Mouse (Mus musculus) granulocyte monocyte progenitor cell, adult 5-6 weeks (primary cell): ENCODE data around the gene Ssbp1. TPM values are rescaled to one million over a fixed set of nuclear protein-coding genes. Genes with fewer than 3 reads are reported as not detected.
A peak's percentile ranks its signal among the peaks of the same experiment; 100 is the strongest.

ENCODE experiments used
- ATAC-seq: replicated peaks from 2 replicates; pipeline ENCODE4 v1.8.0; 2016; ENCODE audit warnings: mild to moderate bottlenecking, moderate TSS enrichment, inconsistent platforms; ENCODE audit not compliant: poor library complexity, severe bottlenecking
- total RNA-seq, 2 experiments: library from RNA; stranded (forward) in 1 of 2; stranded (reverse) in 1 of 2; fragments of 200-712, 200-1000 nt in 1 of 2; fragments of >200 nt in 1 of 2; fragmentation: Nextera tagmentation in 1 of 2; gene quantifications; 2 replicates each; pipeline ENCODE4 v1.2.3; 2014 to 2017

Ssbp1 gene
- total RNA-seq (2014; fragmentation: Nextera tagmentation) = 197 and 221 TPM in 2 replicates
- total RNA-seq (2017) = 146 and 170 TPM in 2 replicates

DNA sequence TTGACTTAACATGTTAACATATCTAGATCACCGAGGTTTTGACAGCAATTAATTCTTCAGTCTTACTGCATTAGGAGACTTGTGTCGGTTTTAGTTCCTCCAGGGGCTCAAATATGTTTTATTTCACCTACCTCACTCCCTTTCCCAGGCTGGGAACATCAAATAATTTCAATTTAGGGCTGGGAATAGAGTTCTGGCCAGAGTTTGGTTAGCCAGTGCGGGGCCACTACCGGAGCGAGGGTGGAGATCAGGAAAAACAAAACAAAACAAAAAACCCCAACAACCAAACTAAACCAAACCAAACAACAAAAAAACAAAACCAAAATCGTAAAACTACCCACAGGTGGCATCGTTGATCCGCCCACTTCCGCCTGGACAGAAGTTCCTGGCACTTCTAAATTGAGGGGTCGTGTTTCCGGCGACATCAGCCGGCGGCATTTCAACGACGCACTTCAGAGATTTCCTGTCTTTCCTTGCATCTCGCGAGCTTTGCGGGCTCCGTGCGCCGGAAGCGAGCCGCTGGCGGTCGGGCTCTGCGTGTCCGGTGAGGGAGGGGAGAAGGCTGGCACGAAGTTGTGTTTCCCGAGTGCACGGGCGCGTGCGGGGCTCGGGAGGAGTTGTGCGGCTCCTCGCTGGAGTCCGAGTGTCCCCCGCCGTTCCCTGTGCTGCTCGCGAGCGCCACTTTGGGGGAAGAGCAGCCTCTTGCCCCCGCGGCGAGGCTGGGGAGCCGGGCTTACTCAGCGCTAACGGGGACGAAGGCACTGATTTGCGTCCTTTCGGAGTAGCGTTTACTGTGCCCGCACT is at the start of gene Ssbp1:
Gene Ssbp1 (plus strand): TSS at position 437 of the 804 bp plus-strand sequence.
- ATAC-seq = peak; percentile 97

DNA sequence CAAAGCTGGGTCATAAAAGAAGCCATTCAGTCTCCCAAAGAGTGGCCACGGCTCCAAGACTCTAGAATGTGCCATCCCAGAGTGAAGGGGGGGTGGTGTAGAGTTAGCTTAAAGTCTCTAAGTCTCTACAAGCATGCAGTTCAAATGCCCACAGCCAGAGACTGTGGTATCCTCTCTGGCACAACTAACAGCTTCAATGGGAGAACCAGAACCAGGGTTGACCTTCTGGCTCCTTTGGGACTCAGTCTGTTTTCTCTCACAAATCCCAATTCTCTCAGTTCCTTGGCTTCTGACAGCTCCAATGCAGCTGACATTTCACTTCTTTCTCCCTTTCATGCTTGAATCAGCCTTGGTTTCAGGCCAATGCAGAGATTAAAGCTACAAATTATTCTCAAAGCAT is 48.1 kb upstream of the Ssbp1 start:
- ATAC-seq = no peak

DNA sequence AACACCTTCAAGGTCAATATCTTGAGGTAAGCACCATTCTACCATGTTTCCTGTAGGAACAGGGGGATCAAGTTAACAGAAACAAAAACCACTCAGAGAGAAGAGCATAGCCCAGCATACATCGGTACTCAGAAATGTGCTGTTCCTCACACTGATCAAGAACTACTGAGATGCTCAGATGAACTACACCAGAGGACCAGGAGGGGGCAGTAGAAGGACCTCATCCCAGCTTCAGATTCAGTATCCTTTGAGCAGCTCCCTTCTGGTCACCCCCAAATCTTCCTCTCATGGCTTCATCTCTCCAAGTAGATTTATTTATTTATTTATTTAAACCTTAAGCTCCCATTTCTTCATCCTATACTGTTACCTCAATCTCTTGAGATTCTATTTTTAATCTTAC is 47.4 kb upstream of the Ssbp1 start:
- ATAC-seq = peak; percentile 90

DNA sequence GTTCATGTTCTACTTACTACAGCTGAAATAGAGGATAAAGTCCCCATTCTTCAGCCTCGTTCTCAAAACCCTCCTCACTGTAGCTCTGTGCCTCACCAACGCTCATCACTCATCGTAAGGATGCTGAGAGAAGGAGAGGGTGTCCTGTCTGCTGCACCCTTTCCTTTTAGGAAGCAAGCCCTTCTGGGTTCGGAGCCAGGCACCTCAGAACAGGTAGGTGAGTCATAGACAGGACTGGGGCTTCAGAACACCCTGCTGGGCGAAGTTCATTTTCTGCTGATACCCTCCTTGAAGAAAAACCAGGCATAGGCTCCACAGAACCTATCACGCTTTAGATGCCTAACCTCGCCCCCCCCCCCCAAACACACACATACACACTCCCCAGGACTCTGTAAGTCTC is 43.7 kb upstream of the Ssbp1 start:
- ATAC-seq = no peak

DNA sequence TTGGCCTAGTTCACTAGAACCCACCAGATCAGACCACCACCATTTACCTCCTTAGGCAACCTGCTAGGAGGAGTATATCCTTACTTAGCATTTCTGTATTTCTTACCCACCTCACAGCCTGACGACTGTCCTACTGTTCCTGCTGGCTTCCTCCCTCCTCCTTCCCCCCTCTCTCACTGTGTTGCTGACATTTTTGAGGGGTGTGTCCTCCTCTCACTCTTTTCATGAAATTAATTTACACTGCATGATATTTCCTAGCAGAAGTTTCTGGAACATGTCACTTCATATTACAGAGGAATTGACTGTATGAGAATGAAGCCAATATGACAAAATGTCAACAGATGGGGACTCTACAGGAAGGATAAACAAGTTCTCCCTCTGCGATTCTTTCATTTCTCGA is 42.5 kb upstream of the Ssbp1 start:
- no peak for ATAC-seq

DNA sequence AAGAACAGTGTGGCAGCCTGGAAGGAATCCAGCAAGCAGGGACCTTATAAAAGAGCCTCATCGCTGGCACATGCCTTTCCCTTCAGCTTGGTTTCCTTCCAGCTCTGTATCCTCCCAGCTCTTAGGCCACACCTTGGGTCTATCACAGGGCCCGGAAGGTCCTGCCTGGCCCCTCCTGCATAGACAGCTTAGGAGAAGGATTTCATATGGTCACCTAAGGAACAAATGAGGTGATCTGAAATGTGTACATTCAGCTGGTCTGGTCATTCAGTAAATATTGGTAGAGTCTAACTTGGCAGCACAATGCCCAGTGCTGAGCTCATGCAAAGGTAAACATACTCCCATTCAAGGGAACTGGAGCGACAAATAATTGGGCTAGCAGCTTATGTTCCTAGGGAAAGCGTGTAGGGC is 41.6 kb upstream of the Ssbp1 start:
- no peak for ATAC-seq

DNA sequence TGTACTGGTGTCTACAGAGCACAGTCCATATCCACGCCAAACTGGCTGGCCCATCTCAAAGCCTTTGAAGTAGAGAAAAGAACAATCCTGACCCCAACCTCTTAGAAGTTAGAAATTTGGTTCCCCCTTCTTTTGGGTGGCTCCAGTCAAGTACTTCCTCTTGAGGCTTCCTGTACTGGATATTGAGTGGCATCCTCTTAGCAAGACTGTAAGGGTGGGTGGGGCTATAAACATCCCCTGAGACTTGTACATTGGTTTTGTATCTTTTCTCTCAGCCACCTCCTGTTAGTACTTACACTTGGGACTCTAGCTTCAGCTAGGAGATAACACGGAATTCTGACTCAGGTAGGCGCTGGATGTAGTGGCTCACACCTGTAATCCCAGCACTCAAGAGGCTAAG is 40.9 kb upstream of the Ssbp1 start:
- peak; percentile 81 for ATAC-seq

DNA sequence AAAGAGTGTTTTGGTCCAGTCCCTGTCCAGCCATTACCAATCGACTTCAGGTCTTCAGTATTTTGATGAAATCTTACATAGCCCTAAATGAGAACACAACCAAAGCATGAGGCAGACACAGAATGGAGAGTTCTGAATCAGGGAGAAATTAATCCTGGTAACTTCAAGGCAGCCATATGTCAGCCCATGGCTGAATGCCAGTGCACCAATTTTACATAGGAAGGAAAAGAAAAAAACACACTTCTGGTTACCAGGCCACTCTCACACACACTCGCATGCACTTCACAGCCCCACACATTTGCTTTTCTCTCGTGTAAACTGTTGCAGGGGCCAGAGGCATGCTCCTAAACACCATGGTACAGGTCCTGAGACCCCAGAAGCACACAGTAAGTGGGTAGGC is 40.3 kb upstream of the Ssbp1 start:
- no peak for ATAC-seq

DNA sequence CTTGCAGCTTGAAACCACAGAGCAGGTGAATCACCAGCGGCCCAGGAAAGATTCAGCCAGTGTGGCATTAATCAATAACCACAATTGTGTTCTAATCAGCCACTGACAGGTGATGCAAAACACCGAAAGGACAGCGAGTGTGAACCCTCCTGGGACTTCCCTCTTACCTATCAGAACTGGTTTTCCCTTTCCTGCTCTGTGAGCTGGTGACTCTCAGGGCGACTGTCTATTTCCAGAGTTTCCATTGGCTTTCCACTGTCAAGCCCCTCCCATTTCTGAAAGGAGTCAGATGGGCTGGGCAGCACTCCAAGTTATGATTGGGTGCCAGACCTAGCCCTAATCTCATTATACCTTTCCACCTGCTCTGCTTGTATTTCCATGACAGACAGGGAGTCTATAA is 39.8 kb upstream of the Ssbp1 start:
- no peak for ATAC-seq

DNA sequence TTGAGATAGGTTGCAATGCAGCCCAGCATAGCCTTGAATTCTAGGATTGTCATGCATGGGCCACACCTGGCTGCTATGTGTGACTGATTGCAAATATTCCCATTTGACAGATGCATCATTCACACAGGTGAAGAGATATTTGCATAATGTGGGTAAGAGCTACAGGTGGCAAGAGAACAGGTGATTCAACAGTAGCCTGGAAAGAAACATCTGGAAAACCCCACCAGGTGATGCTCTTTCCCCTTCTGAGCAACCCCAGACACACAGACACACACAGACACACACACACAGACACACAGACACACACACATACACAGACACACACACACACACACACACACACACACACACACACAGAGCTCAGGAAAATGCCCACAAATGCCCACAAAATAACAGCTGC is 39.3 kb upstream of the Ssbp1 start:
- no peak for ATAC-seq

DNA sequence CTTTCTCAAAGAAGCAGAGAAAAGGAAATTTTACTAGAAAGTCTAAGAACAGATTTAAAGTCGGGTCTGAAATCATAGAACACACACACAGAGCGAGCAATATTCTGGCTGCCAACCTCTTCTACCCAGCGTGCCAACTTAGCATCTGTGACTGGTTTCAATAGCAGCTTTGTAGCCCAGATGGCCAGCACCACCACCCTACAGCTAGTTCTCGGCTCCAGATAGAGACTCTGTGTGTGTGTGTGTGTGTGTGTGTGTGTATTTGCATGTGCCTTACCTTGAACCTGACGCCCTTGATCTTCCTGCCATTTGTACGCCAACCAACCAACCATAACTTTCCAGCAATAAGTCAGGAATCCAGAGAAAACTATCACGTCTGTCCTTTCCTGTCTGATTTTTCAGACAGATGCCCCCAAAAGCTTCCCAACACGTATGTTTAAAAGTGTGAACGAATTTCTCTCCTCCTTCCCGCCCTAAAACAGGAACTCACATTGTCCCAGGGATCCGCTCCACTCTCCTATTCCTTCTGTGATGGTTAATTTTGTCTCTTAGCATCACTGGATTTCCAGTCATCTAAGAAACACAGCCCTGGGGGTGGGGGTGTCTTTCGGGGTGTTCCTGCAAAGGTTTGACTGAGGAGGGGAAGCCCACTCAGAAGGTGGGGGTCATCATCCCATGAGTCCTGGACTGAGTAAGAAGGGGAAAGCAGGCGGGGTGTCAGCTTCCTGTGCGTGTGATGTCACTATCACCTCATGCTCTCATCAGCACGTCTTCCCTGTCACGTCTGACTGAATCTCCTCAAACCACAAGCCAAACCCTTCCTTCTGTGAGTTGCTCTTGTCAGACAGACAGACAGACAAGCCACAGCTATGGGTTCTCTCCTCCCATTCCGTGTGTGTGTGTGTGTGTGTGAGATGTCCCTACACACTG is 38.5 kb upstream of the Ssbp1 start:
- no peak for ATAC-seq

DNA sequence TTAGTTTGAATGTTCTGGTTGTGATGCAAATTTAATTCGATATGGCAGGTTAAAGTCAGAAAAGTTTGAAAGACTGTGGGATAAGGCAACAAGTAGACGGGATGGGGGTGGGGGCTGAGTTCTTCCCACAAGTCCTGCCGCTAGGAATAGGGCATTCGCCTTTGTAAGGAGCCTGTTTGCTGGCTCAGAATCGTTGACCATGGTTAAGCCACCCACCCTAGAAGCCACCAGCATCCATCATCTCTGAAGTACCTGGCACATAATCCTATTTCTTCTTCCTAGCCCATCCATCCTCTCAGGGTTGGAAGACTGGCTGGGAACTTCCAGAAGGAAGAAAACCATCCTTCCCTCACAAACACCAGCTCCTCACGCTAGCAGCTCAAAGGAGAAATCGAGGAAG is 36.5 kb upstream of the Ssbp1 start:
- no peak for ATAC-seq

DNA sequence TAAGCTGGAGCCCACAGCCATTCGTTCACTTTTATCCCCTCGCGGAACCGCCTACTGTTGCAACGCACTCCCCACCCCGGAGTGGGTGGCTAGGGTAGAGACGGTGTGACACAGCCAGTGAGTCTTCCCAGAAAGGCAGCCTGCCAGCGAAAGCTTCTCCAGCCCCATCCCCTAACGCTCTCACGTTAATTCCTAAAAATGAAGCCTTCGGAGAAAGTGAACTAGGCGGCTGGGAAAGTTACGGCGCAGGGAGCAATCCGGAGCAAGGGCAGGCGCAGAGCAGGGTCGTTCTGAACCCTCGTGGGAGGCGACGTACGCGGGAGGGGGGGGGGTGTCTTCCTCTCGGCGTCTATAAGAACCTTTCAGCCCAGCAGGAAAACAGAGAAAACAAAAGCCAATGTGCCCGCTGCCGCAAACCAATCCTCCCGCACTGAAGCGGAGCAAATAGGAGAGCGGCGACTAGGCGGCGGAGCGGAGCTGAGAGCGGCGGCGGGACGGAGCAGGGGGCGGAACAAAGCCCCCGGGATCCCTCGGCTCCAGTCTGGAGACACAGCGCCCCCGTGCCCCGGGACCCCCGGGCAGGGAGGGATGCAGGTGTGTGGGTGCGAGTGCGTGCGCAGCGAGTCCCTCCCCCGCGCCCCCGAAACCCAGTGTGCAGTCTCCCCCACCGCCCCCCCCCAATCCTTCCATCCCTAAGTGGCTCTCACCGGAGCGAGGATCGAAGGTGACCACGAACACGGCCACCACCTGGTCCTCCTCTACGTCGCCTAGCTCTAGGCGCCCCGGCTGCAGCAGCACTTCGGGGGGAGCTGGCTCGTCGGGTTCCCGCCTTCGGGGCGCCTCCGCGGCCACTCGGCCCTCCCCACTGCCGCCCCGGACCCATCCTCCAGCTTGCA is 35.8 kb upstream of the Ssbp1 start:
- peak; percentile 59 for ATAC-seq

DNA sequence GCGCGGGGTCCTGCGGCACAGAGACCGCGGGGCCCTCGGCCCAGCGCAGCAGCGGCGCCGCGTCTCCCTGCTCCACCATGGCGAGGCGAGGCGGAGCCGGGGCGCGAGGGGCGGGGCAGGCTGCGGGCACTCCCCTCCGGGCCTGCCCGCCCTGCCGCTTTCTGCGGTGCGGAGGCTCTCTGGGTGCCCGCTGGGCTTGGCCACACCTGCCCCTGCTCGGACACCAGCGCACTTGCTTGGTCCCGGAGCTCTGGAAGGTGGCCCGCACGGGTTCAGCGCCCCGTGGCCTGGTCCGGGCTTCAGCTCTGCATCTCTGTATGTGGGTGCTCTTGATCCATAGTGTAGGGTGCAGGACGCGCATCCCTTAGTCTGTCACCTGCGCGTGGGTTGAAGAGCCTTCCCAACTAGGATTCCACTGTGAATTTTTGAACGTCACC is 35.1 kb upstream of the Ssbp1 start, which contains the start of gene E330009J07Rik:
Gene E330009J07Rik (minus strand): TSS at position 89 of the 437 bp plus-strand sequence.
- peak; percentile 71 for ATAC-seq

DNA sequence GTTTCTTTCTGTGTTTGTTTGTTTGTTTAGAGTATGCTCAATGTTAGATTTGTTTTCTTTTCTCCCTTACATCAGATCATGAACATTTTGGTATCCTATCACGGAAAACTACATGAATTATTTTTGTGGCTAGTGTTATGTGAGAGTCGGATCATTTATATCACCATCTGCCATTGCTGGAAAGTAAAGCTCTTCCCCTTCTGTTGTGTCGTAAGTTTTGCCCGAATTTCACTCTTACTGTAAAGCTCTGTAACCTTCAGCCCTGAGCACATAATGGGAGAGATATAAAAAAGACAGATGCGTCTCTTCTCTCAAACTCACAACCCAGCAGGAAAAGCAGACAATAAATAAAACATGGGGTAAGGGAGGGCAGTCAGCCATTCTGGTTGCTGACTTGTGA is 32.2 kb upstream of the Ssbp1 start, which contains the start of gene Wee2:
Gene Wee2 (plus strand): TSS at position 153 of the 400 bp plus-strand sequence.
- ATAC-seq = no peak

DNA sequence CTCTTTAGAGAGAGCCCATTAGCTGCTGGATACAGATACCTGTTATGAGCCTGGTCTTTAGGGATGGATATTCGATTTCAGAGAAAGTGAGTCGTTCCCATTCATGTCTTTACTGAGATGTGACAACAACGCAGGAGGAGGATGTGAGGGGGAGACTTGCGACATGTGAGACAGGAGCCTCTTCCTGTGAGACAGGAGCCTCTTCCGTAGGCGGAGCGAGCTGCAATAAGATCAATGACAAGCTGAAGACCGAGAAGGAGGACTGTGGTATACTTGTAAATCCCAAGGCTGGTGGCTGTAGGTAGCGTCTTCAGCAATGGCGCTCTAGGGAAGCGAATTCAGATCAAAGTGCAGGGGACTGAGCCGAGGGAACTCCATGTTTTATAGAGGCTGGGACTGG is 31.4 kb upstream of the Ssbp1 start:
- ATAC-seq = peak; percentile 56

DNA sequence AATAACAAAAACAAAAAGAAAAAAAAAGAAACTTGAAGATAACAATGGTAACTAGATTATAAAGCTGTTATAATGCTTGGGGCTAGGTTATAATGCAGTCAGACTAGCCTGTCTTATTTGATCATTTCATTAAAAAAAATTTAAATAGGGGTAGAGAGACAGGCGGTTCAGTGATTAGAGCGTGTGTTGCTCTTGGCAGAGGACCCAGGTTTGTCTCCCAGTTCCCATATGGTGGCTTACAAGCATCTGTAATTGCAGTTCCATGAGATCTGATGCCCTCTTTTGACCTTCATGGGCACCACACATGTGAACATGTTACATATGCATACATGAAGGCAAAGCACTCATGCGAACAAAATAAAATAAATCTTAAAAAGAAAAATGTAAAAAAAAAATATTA is 29.9 kb upstream of the Ssbp1 start:
- no peak for ATAC-seq

DNA sequence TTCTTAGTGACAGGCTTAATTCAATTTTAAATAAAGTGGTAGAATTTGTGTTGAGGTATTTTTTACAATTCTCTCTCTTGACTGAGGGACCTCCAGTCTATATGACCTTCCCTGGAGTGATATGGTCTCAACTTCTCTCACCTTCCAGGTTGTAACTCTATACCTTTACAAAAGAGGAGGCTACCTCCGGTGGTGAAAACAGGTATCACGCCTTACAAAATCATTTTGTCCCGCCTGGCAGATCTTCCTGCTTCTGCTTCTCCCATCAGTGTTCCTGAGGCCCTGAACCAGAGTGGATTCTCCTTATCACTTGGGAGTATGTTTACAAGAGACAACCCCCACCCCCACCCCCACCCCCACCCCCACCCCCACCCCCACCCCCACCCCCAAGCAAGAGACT is 29.4 kb upstream of the Ssbp1 start:
- ATAC-seq = no peak

DNA sequence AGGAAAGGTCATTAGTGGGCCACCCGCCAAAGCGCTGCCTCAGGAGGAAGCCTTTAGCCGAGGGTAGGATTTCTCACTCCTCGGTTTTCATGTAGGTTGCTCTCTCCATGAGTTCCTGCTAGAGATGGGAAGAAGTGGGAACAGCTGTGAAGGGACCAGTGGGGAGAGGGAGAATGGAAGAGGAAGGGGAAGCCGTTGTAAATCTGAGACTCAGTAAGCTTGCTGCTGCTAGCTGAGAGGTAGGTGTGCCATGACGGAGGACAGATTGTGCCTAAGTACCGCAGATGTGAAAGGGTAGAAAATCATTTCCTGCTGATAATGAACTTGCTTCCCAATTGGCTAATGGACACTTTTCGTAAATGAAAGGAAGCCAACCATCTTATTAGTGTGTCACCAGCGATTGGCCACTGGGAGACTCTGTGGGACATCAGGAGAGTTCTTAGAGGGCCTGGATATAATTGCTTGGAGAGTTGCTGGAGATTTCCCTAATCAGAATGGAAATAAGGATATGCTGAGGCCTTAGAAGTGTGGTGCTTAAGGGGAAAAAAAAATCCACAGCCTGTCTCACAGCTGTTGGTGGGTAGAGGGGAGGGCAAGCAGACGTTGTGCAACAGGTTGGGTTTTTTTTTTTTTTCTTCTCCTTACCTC is 27.7 kb upstream of the Ssbp1 start:
- peak; percentile 33 for ATAC-seq

DNA sequence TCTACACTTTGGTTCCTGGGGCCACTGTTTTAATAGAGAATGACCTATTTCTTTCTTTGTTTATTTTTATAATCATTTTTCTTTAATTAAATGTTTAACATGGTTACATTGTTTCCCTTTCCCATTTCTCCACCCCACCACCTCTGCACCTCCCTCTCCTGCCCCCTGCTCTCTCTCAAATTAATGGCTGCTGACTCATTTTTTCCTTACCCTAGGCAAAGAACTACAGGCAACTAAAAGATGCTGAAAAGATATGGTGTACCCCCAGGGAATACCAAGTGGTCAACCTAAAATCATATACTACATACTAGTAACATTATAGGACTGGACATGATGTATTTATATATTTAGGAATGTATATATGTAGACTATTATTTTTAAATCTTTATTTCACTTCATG is 22.5 kb upstream of the Ssbp1 start:
- no peak for ATAC-seq
